Mouse (Mus musculus) layer of hippocampus, adult 6 months (tissue): Measurements from ENCODE around the gene Zscan2. TPM values are rescaled to one million over a fixed set of nuclear protein-coding genes. Genes with fewer than 3 reads are reported as not detected.

ENCODE experiments used
- long read RNA-seq, 2 experiments: library from polyadenylated mRNA; unstranded; transcript quantifications; one replicate each; pipeline ENCODE4 v2.0.0; 2019 to 2020
- polyA plus RNA-seq: library from polyadenylated mRNA; unstranded; fragments of <200 nt; fragmentation: Nextera tagmentation; gene quantifications from 2 replicates; pipeline ENCODE4 v1.2.3, GENCODE M21; 2021

The Zscan2 gene
- 0.70 and 1.1 TPM in 2 replicates for polyA plus RNA-seq
- long read RNA-seq, experiment 1, partial matches to known transcripts = 0 of 1 reads
- long read RNA-seq, experiment 1, other reads (novel, unspliced or antisense) = 0 of 1 reads
- long read RNA-seq, experiment 2 = 0 reads

GRCm38 (mm10) chr7:80860729-80861274 lies at the start of gene Zscan2:
Gene Zscan2 (plus strand): TSS chr7:80860920.

GRCm38 (mm10) chr7:80825843-80826403 lies 34.8 kb upstream of the Zscan2 start, which contains the start of gene Iqgap1:
Gene Iqgap1 (minus strand): TSS chr7:80825974.

GRCm38 (mm10) chr7:80900944-80901501 lies 40.3 kb downstream of the Zscan2 start, which contains the start of gene Wdr73:
Gene Wdr73 (minus strand): TSS chr7:80901269.

DNA sequence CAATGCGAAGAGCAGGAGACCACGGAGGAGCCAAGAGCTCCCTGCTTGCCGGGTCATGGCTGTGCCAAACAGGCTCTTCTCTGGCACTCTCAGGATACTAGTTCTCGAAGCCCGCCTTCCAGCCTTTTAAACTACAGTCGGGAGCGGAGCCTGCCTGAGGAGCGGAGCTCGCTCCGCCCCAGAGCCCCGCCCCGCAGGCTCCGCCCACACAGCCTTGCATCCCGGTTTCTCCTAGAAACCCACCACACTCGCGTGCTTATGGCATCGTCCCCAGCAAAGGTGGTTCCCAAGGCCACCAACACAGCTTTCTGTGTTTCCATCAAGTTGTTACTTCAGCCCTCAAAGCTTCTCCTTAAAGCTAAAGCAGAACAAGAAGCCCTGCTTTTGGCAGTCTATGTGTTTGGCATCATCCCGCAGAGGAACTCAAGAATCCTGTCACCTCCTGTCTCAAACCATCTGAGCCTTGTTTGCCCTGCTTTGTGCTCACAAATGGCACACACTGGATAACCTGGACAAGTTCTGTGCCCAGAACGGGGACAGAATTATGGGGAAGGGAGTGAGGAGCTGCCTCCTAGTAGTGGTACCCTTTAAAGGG lies 44.3 kb downstream of the Zscan2 start, which contains the start of gene Nmb:
TSS of gene Nmb (minus strand) at position 156 of the 595 bp plus-strand sequence.

Other genes with a start within 250 kb of the Zscan2 start
- gene Crtc3, start 172.0 kb upstream of the Zscan2 start, polyA plus RNA-seq = 8.3 and 10.3 TPM in 2 replicates
- 3.5 and 6.6 TPM in 2 replicates for gene Iqgap1, start 34.9 kb upstream of the Zscan2 start, polyA plus RNA-seq
- 21.0 and 21.8 TPM in 2 replicates for gene Wdr73, start 40.3 kb downstream of the Zscan2 start, polyA plus RNA-seq
- 9.1 and 10.3 TPM in 2 replicates for gene Nmb, start 44.2 kb downstream of the Zscan2 start, polyA plus RNA-seq
- gene Sec11a, start 86.9 kb downstream of the Zscan2 start, polyA plus RNA-seq = 82.4 and 84.5 TPM in 2 replicates
- gene Zfp592, start 132.8 kb downstream of the Zscan2 start, polyA plus RNA-seq = 3.9 and 4.7 TPM in 2 replicates
- gene Alpk3, start 196.7 kb downstream of the Zscan2 start, polyA plus RNA-seq = 0.05 and 0.15 TPM in 2 replicates